Mouse (Mus musculus): ENCODE measurements at regions not wholly inside any gene's neighbourhood (a gene's known extent, or its start where the extent isn't known, plus 50 kb on each side); places are given as distances from the start of the nearest gene placed in this dataset.

GRCm38 (mm10) chr8:92302694-92303093 lies 54.7 kb upstream of the Irx5 start:
- DNase-seq (ENCODE audit: low spot score), result no peak

GRCm38 (mm10) chr8:92301029-92301428 lies 56.4 kb upstream of the Irx5 start:
- no peak for DNase-seq (ENCODE audit: low spot score)

- DNase-seq (ENCODE audit: low spot score), result peak; percentile 5
Observed at GRCm38 (mm10) chr8:92286841-92287811, 70.3 kb upstream of the Irx5 start.

- DNase-seq (ENCODE audit: low spot score), result no peak
Observed at GRCm38 (mm10) chr8:92275755-92276154, 81.7 kb upstream of the Irx5 start.

- no peak for DNase-seq (ENCODE audit: low spot score)
Observed at GRCm38 (mm10) chr8:92272726-92273125, 84.7 kb upstream of the Irx5 start.

- DNase-seq (ENCODE audit: low spot score), result no peak
Observed at GRCm38 (mm10) chr8:92272073-92272472, 85.4 kb upstream of the Irx5 start.

GRCm38 (mm10) chr8:92270636-92271035 lies 86.8 kb upstream of the Irx5 start:
- DNase-seq (ENCODE audit: low spot score), result no peak

GRCm38 (mm10) chr8:92267415-92267814 lies 90.0 kb upstream of the Irx5 start:
- DNase-seq (ENCODE audit: low spot score), result no peak

GRCm38 (mm10) chr8:92260056-92260455 lies 97.4 kb upstream of the Irx5 start:
- DNase-seq (ENCODE audit: low spot score), result no peak

GRCm38 (mm10) chr8:92258258-92258657 lies 99.2 kb upstream of the Irx5 start:
- no peak for DNase-seq (ENCODE audit: low spot score)

GRCm38 (mm10) chr8:92252597-92253375 lies 104.6 kb upstream of the Irx5 start:
- DNase-seq (ENCODE audit: low spot score), result no peak

- DNase-seq (ENCODE audit: low spot score), result no peak
Observed at GRCm38 (mm10) chr8:92246301-92246700, 111.1 kb upstream of the Irx5 start.

- no peak for DNase-seq (ENCODE audit: low spot score)
Observed at GRCm38 (mm10) chr8:92240686-92241275, 116.6 kb upstream of the Irx5 start.

GRCm38 (mm10) chr8:92231326-92232225 lies 125.8 kb upstream of the Irx5 start:
- no peak for DNase-seq (ENCODE audit: low spot score)

- no peak for DNase-seq (ENCODE audit: low spot score)
Observed at GRCm38 (mm10) chr8:92229526-92229925, 127.9 kb upstream of the Irx5 start.

GRCm38 (mm10) chr8:92224929-92225328 lies 132.5 kb upstream of the Irx5 start:
- DNase-seq (ENCODE audit: low spot score), result no peak

- DNase-seq (ENCODE audit: low spot score), result no peak
Observed at GRCm38 (mm10) chr8:92222992-92223391, 134.4 kb upstream of the Irx5 start.

GRCm38 (mm10) chr8:92219181-92219890 lies 138.1 kb upstream of the Irx5 start:
- DNase-seq (ENCODE audit: low spot score), result no peak

GRCm38 (mm10) chr8:92217521-92217920 lies 139.9 kb upstream of the Irx5 start:
- no peak for DNase-seq (ENCODE audit: low spot score)

GRCm38 (mm10) chr8:92216176-92216575 lies 141.2 kb upstream of the Irx5 start:
- no peak for DNase-seq (ENCODE audit: low spot score)

All from yolk sac, embryonic 10.5 days (tissue).